Mouse (Mus musculus) erythroblast, embryonic 14.5 days (primary cell): ENCODE results near the gene Fkbp5.

Experiments
- GATA1 ChIP-seq: IDR thresholded peaks from 2 replicates; pipeline ENCODE4 v1.6.1; 2012; ENCODE audit warnings: low read length, inconsistent platforms, mixed read lengths
- TAL1 ChIP-seq: IDR thresholded peaks from 3 replicates; pipeline ENCODE4 v1.6.1; 2012; ENCODE audit warnings: low read length, inconsistent platforms, mixed read lengths

- TF ChIP-seq TAL1: no peak
- TF ChIP-seq GATA1: no peak
These were observed 15.0 kb downstream of the Fkbp5 start for GRCm38 (mm10) chr17:28502196-28502821.
